Mouse (Mus musculus) heart, embryonic 11.5 days (tissue): ENCODE results near the gene Gtf2a2. TPM values are rescaled to one million over a fixed set of nuclear protein-coding genes. Genes with fewer than 3 reads are reported as not detected.

Experiments
- ATAC-seq: fragments of 200-750 bp; cut with Nextera tagmentation; replicated peaks from 2 replicates; pipeline ENCODE4 v1.8.0; 2017; ENCODE audit warnings: moderate library complexity; ENCODE audit not compliant: insufficient number of reproducible peaks, low FRiP score, low TSS enrichment
- H3K27ac ChIP-seq: fragments of 300-500 bp; sonication (generic); 2 replicates; pipeline ENCODE4 v1.5.1; 2014; ENCODE audit warnings: mild to moderate bottlenecking, low read depth, low read length
- H3K27me3 ChIP-seq: fragments of 300-500 bp; sonication (generic); 2 replicates; pipeline ENCODE4 v1.6.1; 2014; ENCODE audit warnings: mild to moderate bottlenecking, low read length, mixed read lengths; ENCODE audit not compliant: control insufficient read depth, insufficient read depth
- H3K36me3 ChIP-seq: fragments of 300-500 bp; sonication (generic); 2 replicates; pipeline ENCODE4 v1.6.1; 2014; ENCODE audit warnings: mild to moderate bottlenecking, low read length, moderate library complexity, mixed read lengths; ENCODE audit not compliant: control insufficient read depth, insufficient read depth
- H3K4me1 ChIP-seq: fragments of 300-500 bp; sonication (generic); 2 replicates; pipeline ENCODE4 v1.6.1; 2014; ENCODE audit warnings: low read length; ENCODE audit not compliant: control insufficient read depth, insufficient read depth
- H3K4me2 ChIP-seq: fragments of 300-500 bp; sonication (generic); 2 replicates; pipeline ENCODE4 v1.6.1; 2014; ENCODE audit warnings: mild to moderate bottlenecking, moderate library complexity
- H3K4me3 ChIP-seq: fragments of 300-500 bp; sonication (generic); 2 replicates; pipeline ENCODE4 v1.5.1; 2014; ENCODE audit warnings: low read depth, low read length
- H3K9ac ChIP-seq: fragments of 300-500 bp; sonication (generic); 2 replicates; pipeline ENCODE4 v1.6.1; 2014; ENCODE audit warnings: mild to moderate bottlenecking, low read depth, low read length, moderate library complexity
- H3K9me3 ChIP-seq: fragments of 300-500 bp; sonication (generic); replicated peaks from 2 replicates; pipeline ENCODE4 v1.6.1; 2016; ENCODE audit warnings: low read length; ENCODE audit not compliant: control insufficient read depth
- WGBS: fragments of 180-500 bp; shearing (Covaris S2); extraction: QIAGEN DNeasy Blood & Tissue Kit; methylation state at CpG from one replicate; pipeline ENCODE4 v1.1.7; 2014; ENCODE audit not compliant: insufficient replicate concordance; 5-methylcytosine and 5-hydroxymethylcytosine counted together
- polyA plus RNA-seq: library from polyadenylated mRNA; unstranded; fragments of >200 nt; fragmentation: Nextera tagmentation; extraction: Ambion mirVana; gene quantifications from 2 replicates; pipeline ENCODE4 v1.2.1, GENCODE M21; 2014

The Gtf2a2 gene
- polyA plus RNA-seq, 1 experiment from 2014 or later: 160 TPM

GRCm38 (mm10) chr9:70042137-70042536 is 29.8 kb downstream of the Gtf2a2 start:
- no peaks in the 10 kb centered on the region for H3K36me3 ChIP-seq
- no peak overlapping the region for H3K27ac ChIP-seq
- ATAC-seq: no peak
- H3K4me1 ChIP-seq: no peaks in the 10 kb centered on the region
- H3K4me2 ChIP-seq: no peak overlapping the region
- no peak overlapping the region for H3K4me3 ChIP-seq
- WGBS: 85% methylated on average over 4 of the region's 4 CpGs
- H3K9me3 ChIP-seq: no peaks in the 10 kb centered on the region
- no peaks in the 10 kb centered on the region for H3K27me3 ChIP-seq
- H3K9ac ChIP-seq: no peak overlapping the region

- no peak overlapping the region for H3K27ac ChIP-seq
- WGBS: 70% methylated on average over 1 of the region's 1 CpGs
- H3K4me2 ChIP-seq: no peak overlapping the region
- H3K4me1 ChIP-seq: no peaks in the 10 kb centered on the region
- no peaks in the 10 kb centered on the region for H3K9me3 ChIP-seq
- H3K27me3 ChIP-seq: no peaks in the 10 kb centered on the region
- no peak overlapping the region for H3K4me3 ChIP-seq
- H3K9ac ChIP-seq: no peak overlapping the region
- H3K36me3 ChIP-seq: no peaks in the 10 kb centered on the region
- ATAC-seq: no peak
Measured at GRCm38 (mm10) chr9:70042935-70043334, 30.6 kb downstream of the Gtf2a2 start.

GRCm38 (mm10) chr9:70044865-70045264 is 32.5 kb downstream of the Gtf2a2 start:
- H3K4me3 ChIP-seq: no peak overlapping the region
- H3K9me3 ChIP-seq: no peaks in the 10 kb centered on the region
- no peak overlapping the region for H3K9ac ChIP-seq
- no peak overlapping the region for H3K27ac ChIP-seq
- H3K36me3 ChIP-seq: no peaks in the 10 kb centered on the region
- ATAC-seq: no peak
- 56% methylated on average over 2 of the region's 2 CpGs for WGBS
- H3K4me2 ChIP-seq: no peak overlapping the region
- no peaks in the 10 kb centered on the region for H3K27me3 ChIP-seq
- peaks cover 2% of the 10 kb centered on the region; the same call in 1 of the 2 replicates for H3K4me1 ChIP-seq

GRCm38 (mm10) chr9:70046255-70046654 is 33.9 kb downstream of the Gtf2a2 start:
- Histone ChIP-seq H3K27ac (no peak overlapping the region), H3K9me3 (no peaks in the 10 kb centered on the region), H3K27me3 (no peaks in the 10 kb centered on the region), H3K9ac (no peak overlapping the region), H3K4me3 (no peak overlapping the region), H3K4me1 (peaks cover 2% of the 10 kb centered on the region; the same call in 1 of the 2 replicates), H3K36me3 (no peaks in the 10 kb centered on the region), H3K4me2 (no peak overlapping the region)
- no peak for ATAC-seq
- 37% methylated on average over 6 of the region's 6 CpGs for WGBS

DNA sequence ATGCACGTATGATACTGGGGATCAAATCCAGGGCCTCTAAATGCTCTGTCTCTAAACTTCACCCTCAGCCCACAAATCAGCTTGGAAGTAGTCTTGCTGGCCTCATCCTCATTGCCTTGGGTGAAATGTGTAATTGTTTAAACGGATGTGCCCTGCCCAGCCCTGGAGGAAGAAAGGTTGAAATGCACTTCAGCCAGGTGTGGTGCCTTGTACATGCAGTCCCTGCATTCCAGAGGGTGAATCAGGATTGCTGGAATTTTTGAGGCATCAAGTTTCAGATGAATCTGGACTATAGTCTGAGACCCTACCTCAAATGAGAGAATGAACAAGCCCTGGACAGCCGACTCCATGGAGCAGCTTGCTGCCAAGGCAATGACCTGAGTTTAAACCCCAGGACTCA is 35.5 kb downstream of the Gtf2a2 start:
- Histone ChIP-seq H3K4me3 (no peak overlapping the region), H3K27ac (no peak overlapping the region), H3K4me1 (peaks cover 2% of the 10 kb centered on the region; the same call in 1 of the 2 replicates), H3K36me3 (no peaks in the 10 kb centered on the region), H3K9ac (no peak overlapping the region), H3K27me3 (no peaks in the 10 kb centered on the region), H3K4me2 (no peak overlapping the region), H3K9me3 (no peaks in the 10 kb centered on the region)
- no peak for ATAC-seq
- 62% methylated on average over 3 of the region's 3 CpGs for WGBS

GRCm38 (mm10) chr9:70048280-70048679 is 35.9 kb downstream of the Gtf2a2 start:
- WGBS: 51% methylated on average over 5 of the region's 5 CpGs
- no peak overlapping the region for H3K4me3 ChIP-seq
- H3K27ac ChIP-seq: no peak overlapping the region
- peaks cover 2% of the 10 kb centered on the region; the same call in 1 of the 2 replicates for H3K4me1 ChIP-seq
- H3K9ac ChIP-seq: no peak overlapping the region
- no peak for ATAC-seq
- H3K9me3 ChIP-seq: no peaks in the 10 kb centered on the region
- no peak overlapping the region for H3K4me2 ChIP-seq
- no peaks in the 10 kb centered on the region for H3K27me3 ChIP-seq
- no peaks in the 10 kb centered on the region for H3K36me3 ChIP-seq

DNA sequence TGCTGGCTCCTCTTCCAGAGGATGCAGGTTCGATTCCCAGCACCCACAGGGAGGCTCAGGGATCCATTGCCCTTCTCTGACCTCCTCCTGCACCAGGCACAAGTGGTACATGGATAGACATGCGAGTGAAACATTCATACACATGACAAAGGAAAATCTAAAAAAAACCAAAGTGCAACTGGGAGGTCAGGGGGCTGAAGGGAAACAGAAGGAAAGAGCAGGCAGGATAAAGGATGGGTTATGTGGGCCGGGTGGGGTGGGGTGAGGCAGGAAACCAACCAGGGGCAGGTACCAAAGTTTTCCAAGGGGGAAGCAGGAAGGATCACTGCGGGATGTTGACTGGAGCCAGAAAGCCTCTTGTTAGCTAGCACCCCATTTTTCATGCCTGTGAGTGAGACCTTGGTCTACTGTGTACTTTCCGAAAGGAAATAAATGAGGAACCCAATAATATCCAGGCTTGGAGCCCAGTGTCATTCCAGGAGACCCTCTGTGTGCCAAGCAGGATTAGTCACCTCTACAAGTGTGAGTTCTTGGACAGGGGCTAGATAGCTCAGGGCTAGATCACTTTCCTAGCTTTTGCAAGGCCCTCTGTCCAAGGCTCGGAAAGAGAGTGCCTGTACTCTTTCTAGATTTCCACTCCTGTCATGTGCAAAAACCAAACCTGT is 36.5 kb downstream of the Gtf2a2 start:
- no peak overlapping the region for H3K9ac ChIP-seq
- no peaks in the 10 kb centered on the region for H3K27me3 ChIP-seq
- no peak for ATAC-seq
- H3K36me3 ChIP-seq: no peaks in the 10 kb centered on the region
- no peak overlapping the region for H3K4me2 ChIP-seq
- 50% methylated on average over 6 of the region's 6 CpGs for WGBS
- peaks cover 2% of the 10 kb centered on the region; the same call in 1 of the 2 replicates for H3K4me1 ChIP-seq
- H3K4me3 ChIP-seq: no peak overlapping the region
- no peak overlapping the region for H3K27ac ChIP-seq
- H3K9me3 ChIP-seq: no peaks in the 10 kb centered on the region

- no peak for ATAC-seq
Measured at GRCm38 (mm10) chr9:70049416-70049783, 37.0 kb downstream of the Gtf2a2 start.

GRCm38 (mm10) chr9:70049839-70050238 is 37.5 kb downstream of the Gtf2a2 start:
- no peaks in the 10 kb centered on the region for H3K9me3 ChIP-seq
- H3K27me3 ChIP-seq: no peaks in the 10 kb centered on the region
- no peak overlapping the region for H3K27ac ChIP-seq
- H3K4me3 ChIP-seq: no peak overlapping the region
- no peak overlapping the region for H3K9ac ChIP-seq
- no peak overlapping the region for H3K4me2 ChIP-seq
- H3K36me3 ChIP-seq: no peaks in the 10 kb centered on the region
- H3K4me1 ChIP-seq: peaks cover 2% of the 10 kb centered on the region; the same call in 1 of the 2 replicates
- ATAC-seq: no peak
- 47% methylated on average over 8 of the region's 8 CpGs for WGBS

More at GRCm38 (mm10) chr9:70049416-70049783, 37.0 kb downstream of the Gtf2a2 start:
- 34% methylated on average over 3 of the region's 3 CpGs for WGBS
- Histone ChIP-seq H3K4me2 (no peak overlapping the region), H3K27me3 (no peaks in the 10 kb centered on the region), H3K4me1 (peaks cover 2% of the 10 kb centered on the region; the same call in 1 of the 2 replicates), H3K27ac (no peak overlapping the region), H3K36me3 (no peaks in the 10 kb centered on the region), H3K9me3 (no peaks in the 10 kb centered on the region), H3K4me3 (no peak overlapping the region), H3K9ac (no peak overlapping the region)
